Mouse (Mus musculus) neutrophil, adult 83 days (primary cell): ENCODE measurements around the gene Spindoc. TPM values are rescaled to one million over a fixed set of nuclear protein-coding genes. Genes with fewer than 3 reads are reported as not detected.

ENCODE experiments used
- total RNA-seq, 2 experiments: library from RNA; stranded (reverse); gene quantifications; one replicate each; pipeline ENCODE4 v1.2.4; 2023

The Spindoc gene
- total RNA-seq: 10 to 100 TPM in 1 of 2 experiments, 1 to 10 TPM in 1; 9.8 to 12.1 TPM

DNA sequence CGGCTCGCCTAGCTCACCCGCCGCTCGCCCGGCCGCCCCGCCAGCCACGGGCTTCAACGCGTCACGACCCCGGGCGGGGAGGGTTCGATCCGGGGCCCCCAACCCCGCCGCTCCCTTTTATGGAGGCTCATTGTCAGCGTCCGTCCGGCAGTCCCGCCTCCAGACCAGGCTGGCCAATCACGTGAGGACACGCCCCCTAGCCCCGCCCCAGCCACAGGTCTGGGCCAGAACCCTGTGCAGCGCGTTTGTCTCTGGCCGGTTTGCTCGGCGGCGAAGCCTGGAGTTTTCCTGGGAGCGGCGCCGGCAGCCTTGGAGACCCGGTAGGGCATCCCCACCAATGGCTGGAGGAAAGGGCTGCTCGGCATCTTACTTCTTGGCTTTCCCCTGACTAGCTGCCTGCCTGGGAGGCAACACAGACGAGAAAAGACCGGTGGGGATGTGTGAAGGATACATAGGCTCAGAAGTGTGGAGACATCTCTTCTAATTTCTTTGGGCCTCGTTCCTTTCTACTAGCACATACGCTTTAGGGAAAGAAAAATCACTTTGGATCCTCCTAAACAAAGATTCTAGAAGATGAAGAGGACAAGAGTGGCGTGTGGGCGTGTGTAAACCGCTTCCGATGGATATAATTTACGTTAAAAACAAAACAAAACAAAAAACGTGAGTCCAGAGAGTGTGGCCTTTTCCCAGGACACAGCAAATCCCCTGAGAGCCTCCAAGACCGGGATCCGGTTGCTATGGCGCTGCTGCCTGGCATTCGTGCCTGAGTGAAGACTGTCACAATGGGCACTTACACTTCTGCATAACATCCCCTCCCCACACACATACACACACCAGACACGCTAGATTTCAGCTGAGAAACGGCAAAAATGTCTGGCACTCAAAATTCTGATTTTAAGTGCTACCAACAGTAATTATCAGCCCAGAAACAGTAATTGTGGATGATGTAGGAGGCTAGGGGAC lies at the start of gene Spindoc:
Gene Spindoc, minus strand, starts transcription at position 92 of the 963 bp plus-strand sequence.

DNA sequence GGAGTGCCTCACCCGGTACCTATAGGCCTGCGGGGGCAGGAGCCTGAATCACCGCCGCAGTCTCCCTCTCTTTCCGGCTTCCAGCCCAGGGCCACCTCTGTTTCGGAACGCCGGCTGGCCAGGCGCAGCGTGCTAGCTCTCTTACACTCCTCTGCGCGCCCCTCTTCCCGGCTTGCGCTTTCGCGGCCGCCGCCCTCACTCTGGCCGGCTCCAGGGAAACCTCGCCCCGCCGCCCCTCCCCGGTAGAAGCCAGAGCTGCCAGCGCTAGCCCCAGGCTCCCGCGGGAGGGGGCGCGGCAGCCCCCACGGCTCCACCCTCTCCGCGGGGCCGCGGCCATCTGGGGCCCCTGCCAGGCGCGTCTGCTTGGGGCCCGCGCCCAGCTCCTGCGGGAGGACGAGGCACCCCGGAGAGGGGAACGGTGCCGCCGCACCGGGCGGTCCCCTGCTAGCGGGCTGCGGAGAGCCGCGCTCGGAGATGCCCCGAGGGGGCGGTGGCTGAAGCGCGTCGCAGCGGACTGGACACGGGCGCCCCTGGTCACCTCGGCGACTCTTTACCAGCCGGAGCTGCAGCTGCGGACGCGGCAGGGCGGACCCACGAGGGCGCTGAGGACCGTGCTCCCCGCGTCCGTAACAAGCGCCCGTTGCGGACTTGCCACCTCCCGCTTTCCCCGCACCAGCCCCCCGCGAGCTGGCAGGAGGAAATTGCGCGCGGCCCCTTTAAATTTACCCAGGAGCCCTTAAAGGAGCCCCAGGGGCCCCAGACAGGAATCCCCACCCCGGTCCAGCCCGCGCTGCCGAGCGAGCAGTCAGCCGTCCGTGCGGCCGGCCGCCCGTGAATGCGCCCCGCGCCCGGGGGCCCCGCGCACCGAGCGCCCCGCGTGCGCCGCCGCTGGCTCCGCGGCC lies 34.3 kb upstream of the Spindoc start, which contains the start of gene 2700081O15Rik:
Gene 2700081O15Rik, plus strand, starts transcription at position 792 of the 902 bp plus-strand sequence.

DNA sequence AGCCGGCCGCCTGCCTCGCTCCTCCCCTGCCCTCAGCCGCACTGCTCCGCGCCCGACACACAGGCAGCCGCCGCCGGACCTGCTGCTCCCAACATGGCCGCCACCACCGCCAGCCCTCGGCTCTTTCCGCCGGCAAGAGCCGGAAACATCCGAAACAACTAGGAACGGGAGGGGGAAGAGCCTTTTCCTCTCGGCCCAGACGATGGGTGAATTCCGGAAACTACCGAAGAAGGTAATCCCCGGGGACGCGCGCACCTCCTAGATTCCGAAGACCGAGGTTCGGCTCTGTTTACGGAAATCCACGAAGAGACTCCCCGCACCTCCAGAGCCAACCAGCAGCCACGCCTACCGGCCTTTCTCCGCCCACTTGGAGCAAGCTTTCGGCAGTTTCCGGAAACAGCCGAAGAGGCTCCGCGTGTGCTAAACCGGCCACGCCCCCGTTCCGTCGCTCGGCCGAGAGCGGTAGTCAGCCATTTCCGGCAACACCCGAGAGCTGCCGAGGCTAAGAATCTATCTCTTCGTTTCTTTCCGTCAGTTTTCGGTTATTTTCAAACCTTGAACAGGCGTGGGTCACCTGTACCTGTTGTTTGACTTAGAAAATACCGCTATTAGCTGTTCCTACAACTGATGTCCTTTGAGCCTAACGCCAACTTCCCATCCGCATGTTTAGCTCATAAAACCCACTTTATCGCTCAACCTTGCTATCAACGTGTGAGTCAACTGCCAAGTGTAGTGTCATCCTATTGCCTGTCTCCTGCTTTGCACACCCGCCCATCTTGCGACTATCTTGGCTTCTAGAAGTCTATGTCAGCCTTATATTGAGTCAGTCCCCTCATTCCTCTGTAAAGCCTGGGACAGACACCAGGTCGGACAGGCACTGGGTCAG lies 41.0 kb downstream of the Spindoc start, which contains the start of gene Mark2:
Gene Mark2, minus strand, starts transcription at position 349 of the 886 bp plus-strand sequence.

Other genes starting within 250 kb of the Spindoc start
- 10 to 100 TPM; 62.1 to 70.6 TPM for gene Otub1, start 176.7 kb downstream of the Spindoc start, total RNA-seq
- gene Cox8a, start 165.4 kb downstream of the Spindoc start, total RNA-seq: 100 to 1,000 TPM; 332 to 337 TPM
- 10 to 100 TPM; 24.4 to 25.9 TPM for gene Naa40, start 141.8 kb downstream of the Spindoc start, total RNA-seq
- gene Rcor2, start 115.7 kb downstream of the Spindoc start, total RNA-seq: under 1 TPM; 0.73 to 0.85 TPM
- 100 to 1,000 TPM; 161 to 187 TPM for gene Mark2, start 41.1 kb downstream of the Spindoc start, total RNA-seq
- 1 to 10 TPM; 2.4 to 2.7 TPM for gene 2700081O15Rik, start 34.6 kb upstream of the Spindoc start, total RNA-seq
- 100 to 1,000 TPM; 145 to 149 TPM for gene Rtn3, start 100.3 kb upstream of the Spindoc start, total RNA-seq
- 10 to 100 TPM; 30.5 to 33.9 TPM for gene Atl3, start 111.0 kb upstream of the Spindoc start, total RNA-seq
- gene Pla2g16, start 174.5 kb upstream of the Spindoc start, total RNA-seq: 1 to 10 TPM; 4.9 to 7.1 TPM
- not detected for gene Lgals12, start 224.2 kb upstream of the Spindoc start, total RNA-seq
- gene Hrasls5, start 229.5 kb upstream of the Spindoc start, total RNA-seq: not detected